Mouse (Mus musculus) c-Kit-positive CD71-positive TER-119-negative erythroid progenitor cells, embryonic 14.5 days (primary cell): ENCODE measurements around the gene Nubp2.
A peak's percentile ranks its signal among the peaks of the same experiment; 100 is the strongest.

Source experiments
- DNase-seq: peaks from one replicate; pipeline ENCODE4 v3.0.0-alpha.2; 2013; ENCODE audit warnings: low read depth

The Nubp2 gene

GRCm38 (mm10) chr17:24886134-24886931, at the start of gene Nubp2, which contains the start of gene Spsb3:
Nubp2 (minus strand) TSS chr17:24886349.
Spsb3 (plus strand) TSS chr17:24886643.
- peak; percentile 98 for DNase-seq

GRCm38 (mm10) chr17:24935666-24936065, 49.5 kb upstream of the Nubp2 start:
- DNase-seq, result no peak

- no peak for DNase-seq
Observed at GRCm38 (mm10) chr17:24934926-24935325, 48.8 kb upstream of the Nubp2 start.

- no peak for DNase-seq
Observed at GRCm38 (mm10) chr17:24933163-24933562, 47.0 kb upstream of the Nubp2 start.

- no peak for DNase-seq
Observed at GRCm38 (mm10) chr17:24932431-24932830, 46.3 kb upstream of the Nubp2 start.

GRCm38 (mm10) chr17:24929506-24929905, 43.4 kb upstream of the Nubp2 start:
- DNase-seq, result no peak

- no peak for DNase-seq
Observed at GRCm38 (mm10) chr17:24923246-24923645, 37.1 kb upstream of the Nubp2 start.

GRCm38 (mm10) chr17:24913984-24914383, 27.8 kb upstream of the Nubp2 start:
- no peak for DNase-seq

GRCm38 (mm10) chr17:24907591-24907990, 21.4 kb upstream of the Nubp2 start:
- no peak for DNase-seq

GRCm38 (mm10) chr17:24903767-24904166, 17.6 kb upstream of the Nubp2 start:
- DNase-seq, result no peak

- peak; percentile 82 for DNase-seq
Observed at GRCm38 (mm10) chr17:24902671-24903474, 16.7 kb upstream of the Nubp2 start.

GRCm38 (mm10) chr17:24902124-24902523, 16.0 kb upstream of the Nubp2 start:
- no peak for DNase-seq

- DNase-seq, result no peak
Observed at GRCm38 (mm10) chr17:24900014-24900413, 13.9 kb upstream of the Nubp2 start.

- DNase-seq, result no peak
Observed at GRCm38 (mm10) chr17:24899153-24899552, 13.0 kb upstream of the Nubp2 start.

- no peak for DNase-seq
Observed at GRCm38 (mm10) chr17:24898041-24898854, 12.1 kb upstream of the Nubp2 start.

GRCm38 (mm10) chr17:24897600-24897999, 11.5 kb upstream of the Nubp2 start:
- no peak for DNase-seq

- DNase-seq, result no peak
Observed at GRCm38 (mm10) chr17:24896993-24897269, 10.8 kb upstream of the Nubp2 start.

GRCm38 (mm10) chr17:24896241-24896992, 10.3 kb upstream of the Nubp2 start, which contains the start of gene Nme3:
Nme3 (plus strand) TSS chr17:24896500.
- peak; percentile 76 for DNase-seq

GRCm38 (mm10) chr17:24895571-24896240, 9.6 kb upstream of the Nubp2 start:
- peak; percentile 24 for DNase-seq

GRCm38 (mm10) chr17:24894995-24895547, 8.9 kb upstream of the Nubp2 start, which contains the start of the genes Eme2 and Mrps34:
Eme2 (minus strand) TSS chr17:24895087.
Mrps34 (plus strand) TSS chr17:24895116.
- DNase-seq, result peak; percentile 86
